Mouse (Mus musculus): Measurements from ENCODE around the gene Olfr221. TPM values are rescaled to one million over a fixed set of nuclear protein-coding genes. Genes with fewer than 3 reads are reported as not detected.

The Olfr221 gene
- polyA plus RNA-seq, 1 experiment from 2014 or later = not detected

Other genes starting within 250 kb of the Olfr221 start
- gene AY358078, start 242.4 kb downstream of the Olfr221 start, polyA plus RNA-seq (2015; fragmentation: Nextera tagmentation; extraction: Ambion mirVana) = not detected in 2 replicates
- gene Ear6, start 188.8 kb downstream of the Olfr221 start, polyA plus RNA-seq (2015; fragmentation: Nextera tagmentation; extraction: Ambion mirVana) = not detected in 2 replicates
- 60.5 and 76.5 TPM in 2 replicates for gene Mettl17, start 157.6 kb downstream of the Olfr221 start, polyA plus RNA-seq (2015; fragmentation: Nextera tagmentation; extraction: Ambion mirVana)
- gene Slc39a2, start 149.6 kb downstream of the Olfr221 start, polyA plus RNA-seq (2015; fragmentation: Nextera tagmentation; extraction: Ambion mirVana) = 1.3 and 1.5 TPM in 2 replicates
- 98.2 and 99.0 TPM in 2 replicates for gene Ndrg2, start 128.3 kb downstream of the Olfr221 start, polyA plus RNA-seq (2015; fragmentation: Nextera tagmentation; extraction: Ambion mirVana)
- gene Tppp2, start 124.0 kb downstream of the Olfr221 start, polyA plus RNA-seq (2015; fragmentation: Nextera tagmentation; extraction: Ambion mirVana) = not detected in 2 replicates
- not detected in 2 replicates for gene Rnase13, start 119.7 kb downstream of the Olfr221 start, polyA plus RNA-seq (2015; fragmentation: Nextera tagmentation; extraction: Ambion mirVana)
- gene Arhgef40, start 57.7 kb downstream of the Olfr221 start, polyA plus RNA-seq (2015; fragmentation: Nextera tagmentation; extraction: Ambion mirVana) = 75.9 and 84.7 TPM in 2 replicates
- 0.63 and 0.96 TPM in 2 replicates for gene Tmem253, start 26.8 kb downstream of the Olfr221 start, polyA plus RNA-seq (2015; fragmentation: Nextera tagmentation; extraction: Ambion mirVana)
- 52.3 and 58.6 TPM in 2 replicates for gene Zfp219, start 21.7 kb downstream of the Olfr221 start, polyA plus RNA-seq (2015; fragmentation: Nextera tagmentation; extraction: Ambion mirVana)
- 830 and 894 TPM in 2 replicates for gene Hnrnpc, start 61.6 kb upstream of the Olfr221 start, polyA plus RNA-seq (2015; fragmentation: Nextera tagmentation; extraction: Ambion mirVana)
- 82.5 and 91.0 TPM in 2 replicates for gene Rpgrip1, start 68.2 kb upstream of the Olfr221 start, polyA plus RNA-seq (2015; fragmentation: Nextera tagmentation; extraction: Ambion mirVana)
- 83.8 and 86.1 TPM in 2 replicates for gene Supt16, start 155.0 kb upstream of the Olfr221 start, polyA plus RNA-seq (2015; fragmentation: Nextera tagmentation; extraction: Ambion mirVana)
- gene Chd8, start 215.3 kb upstream of the Olfr221 start, polyA plus RNA-seq (2015; fragmentation: Nextera tagmentation; extraction: Ambion mirVana) = 44.5 and 48.6 TPM in 2 replicates
- gene Tox4, start 236.7 kb upstream of the Olfr221 start, polyA plus RNA-seq (2015; fragmentation: Nextera tagmentation; extraction: Ambion mirVana) = 53.2 and 58.2 TPM in 2 replicates
- 33.7 and 37.6 TPM in 2 replicates for gene Rab2b, start 237.1 kb upstream of the Olfr221 start, polyA plus RNA-seq (2015; fragmentation: Nextera tagmentation; extraction: Ambion mirVana)